Mouse (Mus musculus) cerebellum, adult 9-10 months (tissue): ENCODE data around the gene Tifa.
A peak's percentile ranks its signal among the peaks of the same experiment; 100 is the strongest.

Source experiments
- DNase-seq: peaks from one replicate; pipeline ENCODE4 v3.0.0; 2022

Gene Tifa

DNA sequence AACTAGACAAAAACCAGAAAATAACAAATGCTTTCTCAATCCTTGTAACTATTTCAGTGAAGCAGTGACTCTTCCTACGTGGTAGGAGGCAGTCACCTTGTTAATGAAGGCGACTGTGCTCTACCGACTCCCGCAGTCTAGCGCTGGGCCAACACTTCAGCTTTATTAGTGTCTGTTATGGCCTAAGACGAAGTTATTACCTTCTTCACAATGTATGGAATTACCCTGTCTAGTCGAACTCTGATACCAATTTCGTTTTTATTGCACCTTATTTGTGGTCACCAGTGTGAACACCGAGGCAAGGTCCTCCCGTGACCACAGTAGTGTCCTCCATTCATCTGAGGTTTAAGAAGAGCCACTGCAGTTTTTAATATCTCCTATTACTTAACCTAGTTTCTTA, 40.6 kb downstream of the Tifa start:
- no peak for DNase-seq

DNA sequence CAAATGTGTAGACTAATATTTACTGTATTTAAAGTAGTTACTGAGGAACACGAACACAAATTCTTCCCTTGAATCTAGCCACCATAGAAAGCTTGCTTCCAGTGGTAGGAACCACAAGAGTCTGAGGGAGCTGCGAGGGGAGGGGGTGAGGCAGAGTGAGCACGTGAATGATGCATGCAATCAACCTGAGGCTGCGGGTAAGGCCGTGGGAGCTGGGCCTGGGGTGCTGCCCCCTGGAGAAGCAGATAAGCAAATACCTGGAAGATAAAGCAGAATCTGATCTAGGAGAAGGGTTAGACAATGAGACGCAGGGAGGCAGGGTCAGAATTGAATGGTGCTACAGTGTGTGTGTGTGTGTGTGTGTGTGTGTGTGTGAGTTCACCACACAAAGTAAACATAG, 41.5 kb downstream of the Tifa start:
- no peak for DNase-seq

DNA sequence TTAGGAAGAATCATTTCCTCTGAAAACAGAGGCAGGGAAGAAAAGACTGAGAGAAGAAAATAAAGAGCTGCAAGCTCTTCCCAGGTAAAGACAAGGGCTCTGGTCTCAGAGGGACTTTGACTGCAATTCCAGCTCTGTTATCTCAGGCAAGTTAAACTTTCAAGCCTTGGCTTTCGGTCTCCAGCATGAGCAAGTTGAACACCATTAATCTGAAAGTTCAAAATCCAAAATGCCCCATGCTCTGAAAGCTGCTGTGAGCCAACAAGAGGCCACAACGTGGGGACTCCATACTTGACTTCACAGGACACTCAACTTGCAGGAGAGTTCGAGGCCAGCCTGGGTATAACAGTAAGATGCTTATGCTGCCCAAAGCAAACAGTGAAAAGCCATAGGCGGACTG, 44.4 kb downstream of the Tifa start:
- no peak for DNase-seq

DNA sequence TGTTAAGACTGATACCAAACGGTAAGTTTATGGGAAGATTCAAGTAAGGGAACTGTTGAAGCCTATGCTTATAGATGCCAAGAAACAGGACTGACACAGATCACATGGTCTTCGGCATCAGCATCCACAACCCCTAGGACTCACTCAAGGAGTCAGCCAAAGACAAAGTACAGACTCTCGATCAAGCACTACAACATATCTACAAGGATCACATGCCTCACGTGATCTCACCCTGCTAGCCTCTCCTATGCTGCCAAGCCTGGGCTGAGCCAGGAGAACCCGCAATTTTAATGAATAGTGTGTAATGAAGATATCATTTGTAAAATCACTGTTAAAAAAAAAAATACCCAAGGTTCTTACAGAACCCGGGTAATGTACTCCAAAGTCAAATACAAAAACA, 46.0 kb downstream of the Tifa start:
- DNase-seq, result no peak

DNA sequence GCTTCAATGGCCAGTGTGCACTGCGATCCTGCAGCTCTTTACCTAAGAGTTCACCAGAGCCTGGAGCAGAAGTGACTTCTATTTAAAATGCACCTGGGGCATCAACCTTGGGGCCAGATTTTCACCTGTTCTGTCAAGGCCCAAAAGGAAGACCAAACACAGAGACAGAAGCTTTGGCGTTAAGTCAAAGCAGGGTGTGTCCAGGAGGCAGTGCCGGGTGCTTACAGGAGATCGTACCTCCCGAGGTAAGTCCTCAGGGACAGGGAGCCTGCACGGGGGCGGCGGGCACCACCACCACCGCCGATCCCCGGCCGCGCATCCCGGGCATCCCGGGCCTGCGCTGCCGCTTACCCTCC, 47.2 kb downstream of the Tifa start:
- peak; percentile 50 for DNase-seq

DNA sequence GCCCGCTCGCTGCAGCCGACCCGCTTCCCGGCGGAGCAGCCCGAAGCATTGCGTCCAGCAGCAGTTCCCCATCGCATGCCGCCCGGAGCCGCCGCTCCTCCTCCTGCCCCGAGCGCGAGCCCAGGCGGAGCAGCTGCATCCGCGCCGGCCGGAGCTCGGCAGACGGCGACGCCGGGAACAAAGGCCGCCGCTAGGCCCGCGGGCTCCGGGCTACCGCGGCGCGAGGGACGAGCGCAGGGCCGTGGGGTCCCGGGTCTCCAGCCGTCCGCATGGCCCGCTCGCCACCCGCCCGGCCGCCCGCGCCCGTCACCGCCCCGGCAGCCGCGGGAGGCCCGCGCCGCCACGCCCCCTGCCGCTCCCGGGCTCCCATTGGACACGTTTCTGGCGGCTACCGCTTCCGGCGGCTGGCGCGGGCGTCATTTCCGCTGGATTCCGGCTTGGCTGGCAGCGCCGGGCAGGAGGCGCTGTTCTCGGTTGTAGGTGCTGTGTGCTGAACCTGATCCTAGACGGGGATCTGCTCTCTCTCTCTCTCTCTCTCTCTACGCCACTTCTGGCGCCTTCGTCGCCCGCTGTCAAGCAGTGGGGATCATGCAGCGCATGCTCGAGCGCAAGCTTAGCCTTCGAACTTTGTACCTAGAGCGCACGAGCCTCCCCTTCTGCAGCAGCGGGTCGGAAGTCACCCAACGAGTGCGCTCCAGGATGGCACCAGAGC, 47.7 kb downstream of the Tifa start, which contains the start of gene Ap1ar:
TSS of gene Ap1ar (minus strand) at position 370 of the 712 bp plus-strand sequence.
- DNase-seq, result peak; percentile 95

DNA sequence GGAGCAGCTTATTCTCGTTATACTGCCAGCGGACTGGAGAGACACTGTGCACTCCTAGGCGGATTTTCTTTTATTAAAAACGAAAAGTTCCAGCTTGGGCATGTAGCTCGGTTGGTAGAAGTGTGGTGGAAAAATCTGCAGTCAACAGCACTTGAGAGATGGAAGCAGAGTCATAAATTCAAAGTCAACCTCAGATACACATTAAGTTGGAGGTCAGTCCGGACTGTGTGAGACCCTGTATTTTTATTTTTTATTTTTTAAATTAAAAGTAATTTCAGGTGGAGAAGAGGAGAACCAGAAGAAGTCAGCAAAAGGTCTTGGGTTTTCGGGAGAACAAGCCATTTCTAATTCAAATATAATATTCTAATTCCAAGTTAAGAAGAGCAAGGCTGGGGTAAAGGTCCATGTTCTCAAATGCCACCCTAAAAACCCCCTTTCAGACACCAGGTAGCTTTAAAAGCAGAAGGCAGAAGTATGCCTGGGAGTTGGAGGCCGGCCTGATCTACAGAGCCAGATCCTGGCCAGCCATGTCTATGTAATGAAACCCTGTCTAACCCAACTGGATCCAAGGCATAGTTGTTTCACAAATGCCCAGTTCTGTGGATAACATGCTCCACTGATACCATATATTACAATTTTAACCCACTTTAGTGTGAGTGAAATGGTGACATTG, 48.5 kb downstream of the Tifa start:
- no peak for DNase-seq

DNA sequence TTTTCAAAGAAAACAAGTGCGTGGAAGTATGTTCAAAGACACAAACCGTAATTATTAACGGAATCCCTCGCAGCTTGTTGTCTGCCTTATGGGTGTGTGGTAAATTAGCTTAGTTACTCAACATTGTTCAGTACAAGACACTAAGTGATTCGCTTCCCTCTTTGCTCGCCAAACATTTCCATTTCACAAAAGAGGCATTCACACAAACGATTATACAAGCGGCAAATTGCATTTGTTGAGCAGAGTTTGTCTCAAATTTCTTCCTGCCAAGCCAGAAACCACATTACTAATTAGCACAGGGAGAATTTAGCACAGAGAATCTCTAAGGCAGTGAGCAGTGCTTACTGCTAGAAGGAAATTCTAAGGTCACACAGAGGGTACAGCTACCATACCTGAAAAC, 52.3 kb downstream of the Tifa start:
- DNase-seq, result no peak

DNA sequence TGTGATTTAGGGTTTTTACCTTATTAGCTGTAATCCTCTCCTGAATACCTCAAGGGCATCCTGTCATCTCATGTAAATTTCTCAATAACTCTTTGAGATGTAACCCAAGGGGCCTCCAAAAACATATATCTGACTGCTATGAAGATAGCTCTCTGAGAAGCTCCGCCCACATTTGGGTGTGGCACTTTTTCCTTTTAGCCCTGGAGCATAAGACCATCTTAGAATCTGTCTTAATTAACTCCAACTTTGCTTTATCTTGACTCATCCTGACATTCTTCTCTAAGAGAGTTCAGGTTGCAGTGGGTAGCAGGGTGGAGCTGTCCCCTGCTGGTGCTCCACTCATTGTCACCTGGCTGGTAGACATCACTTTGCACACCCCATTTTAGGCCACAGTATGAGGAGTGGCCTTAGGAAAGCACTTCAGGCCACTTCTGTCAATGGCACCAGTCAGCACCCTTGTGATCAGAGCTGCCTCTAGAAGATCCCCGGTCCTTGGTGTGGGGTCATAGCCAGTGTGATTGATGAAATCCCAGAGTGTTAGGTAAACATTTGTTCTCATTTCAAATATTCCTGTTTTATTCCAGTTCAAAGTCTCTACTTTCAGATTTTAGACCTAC, 53.8 kb downstream of the Tifa start:
- DNase-seq, result no peak

DNA sequence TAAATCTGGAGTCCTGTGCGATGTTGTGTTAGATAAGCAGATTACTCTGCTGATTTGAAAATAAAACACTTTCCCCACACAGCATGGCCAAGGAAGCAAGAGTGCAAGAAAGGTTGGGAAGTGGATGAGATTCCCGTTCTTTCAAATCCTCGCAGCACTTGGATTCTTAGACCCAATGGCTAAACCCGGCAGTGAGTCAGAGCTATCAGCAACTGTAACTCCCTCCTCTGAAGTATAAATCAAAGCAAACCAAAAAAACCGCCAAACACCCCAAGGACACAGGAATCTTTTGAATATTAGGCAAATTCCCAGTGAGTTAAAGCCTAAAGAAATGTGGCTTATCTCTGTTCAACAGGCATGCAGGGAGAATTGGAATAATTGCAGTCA, 54.3 kb downstream of the Tifa start:
- DNase-seq, result no peak

DNA sequence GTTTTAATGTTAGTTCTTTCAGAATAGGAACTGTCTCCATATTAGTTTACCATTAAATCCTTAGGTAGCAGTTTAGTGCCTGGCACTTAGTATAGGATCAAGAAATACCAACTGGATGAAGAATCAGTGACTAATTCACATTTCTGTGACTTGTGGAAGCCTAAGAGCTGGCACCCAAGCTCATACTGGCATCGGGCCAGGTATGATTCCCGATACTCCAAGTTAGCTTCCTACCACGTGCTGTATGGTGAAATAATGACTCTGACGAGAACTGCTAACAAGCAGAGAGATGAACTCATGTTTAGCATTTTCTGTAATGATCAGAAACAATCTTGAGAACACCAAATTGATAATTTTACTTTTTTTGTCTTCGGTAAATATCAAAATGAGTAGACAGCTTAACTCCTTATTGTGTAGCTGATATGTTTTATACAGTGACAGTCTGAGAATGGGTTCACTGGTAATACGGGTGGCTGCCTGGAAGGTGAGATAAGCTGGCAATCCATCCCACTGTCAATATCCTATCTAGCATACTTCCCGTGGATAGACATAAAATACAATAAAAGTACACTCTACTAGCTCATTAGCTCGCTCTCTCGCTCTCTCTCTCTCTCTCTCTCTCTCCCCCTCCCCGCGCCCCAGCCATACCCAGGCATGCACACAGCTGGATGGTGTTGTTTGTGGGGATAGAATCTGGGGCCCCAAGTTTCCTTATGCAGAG, 58.6 kb downstream of the Tifa start:
- no peak for DNase-seq

DNA sequence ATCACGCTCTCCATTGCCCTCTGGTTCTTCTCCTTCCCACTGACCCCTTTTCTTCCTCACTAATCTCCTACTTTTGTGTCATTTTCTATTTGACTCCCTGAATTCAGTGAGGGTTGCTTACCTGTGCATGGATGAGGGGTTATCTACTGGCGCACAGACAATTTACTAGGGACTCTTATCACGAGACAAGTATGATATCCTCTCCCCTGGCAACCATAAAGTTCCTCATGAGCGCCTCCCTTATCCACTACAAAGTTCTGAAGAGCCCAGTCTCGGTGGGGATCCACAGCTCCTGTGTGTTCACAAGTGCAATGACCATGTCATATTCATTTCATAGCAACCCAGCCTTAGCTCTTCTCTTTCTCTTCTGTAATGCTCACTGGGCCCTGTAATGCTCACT, 60.3 kb downstream of the Tifa start:
- no peak for DNase-seq

DNA sequence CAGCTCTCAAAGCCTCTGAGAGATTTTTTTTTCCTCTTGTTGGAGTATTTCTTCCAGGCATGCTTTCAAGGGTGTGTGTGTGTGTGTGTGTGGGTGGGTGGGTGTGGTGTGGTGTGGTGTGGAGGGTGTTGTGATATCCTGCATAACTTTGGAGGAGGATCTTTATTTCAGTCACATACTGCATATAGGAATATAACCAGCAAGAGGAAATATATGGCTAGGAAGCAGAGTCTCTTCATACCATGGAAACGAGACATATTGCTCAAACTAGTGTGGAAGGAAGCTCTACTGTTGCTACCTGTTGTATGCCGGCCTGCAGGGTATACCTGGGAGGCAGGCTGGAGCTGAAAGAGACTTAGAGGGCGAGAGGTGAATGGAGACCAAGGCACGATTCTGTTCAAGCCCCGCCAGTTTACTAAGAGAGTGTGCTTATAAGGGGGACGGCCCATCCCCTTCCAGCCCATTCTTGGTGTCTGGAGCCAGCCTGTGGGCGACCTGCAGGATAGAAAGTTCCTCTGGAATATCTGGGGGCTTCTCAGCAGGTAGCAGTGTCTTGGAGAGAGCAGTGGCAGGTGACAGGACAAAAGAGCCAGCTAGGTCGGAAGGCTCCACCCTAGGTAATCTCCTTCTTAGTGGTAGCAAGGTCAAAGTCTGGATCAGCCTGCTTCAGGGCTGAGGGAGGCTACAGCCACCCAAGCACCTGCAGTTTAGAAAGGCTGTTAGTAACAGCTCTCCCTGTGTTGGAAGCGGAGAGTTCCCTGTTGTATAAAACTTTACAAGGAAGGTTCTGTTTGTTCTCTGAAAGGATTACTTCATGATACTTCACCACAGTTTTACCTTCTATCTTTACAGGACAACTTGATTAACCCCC, 61.4 kb downstream of the Tifa start:
- no peak for DNase-seq

DNA sequence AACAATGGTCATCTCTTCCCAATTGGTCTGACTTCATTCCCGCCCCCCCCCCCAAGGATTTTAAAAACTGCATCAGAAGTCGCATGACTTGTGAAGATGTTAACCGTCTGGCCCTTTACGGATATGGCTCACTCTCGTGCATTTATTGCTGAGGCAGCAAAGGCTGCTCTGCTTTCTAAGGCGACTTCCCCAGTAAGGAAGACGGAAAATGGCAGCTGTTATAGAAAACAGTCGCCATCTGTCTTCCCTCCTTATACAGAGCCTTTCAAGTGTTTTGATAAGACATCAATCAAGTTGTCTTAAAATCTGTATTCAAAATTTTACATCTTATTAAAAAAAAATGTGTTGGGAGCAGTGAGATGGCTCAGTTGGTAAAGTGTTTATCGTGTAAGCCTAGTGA, 63.1 kb downstream of the Tifa start:
- DNase-seq, result no peak

DNA sequence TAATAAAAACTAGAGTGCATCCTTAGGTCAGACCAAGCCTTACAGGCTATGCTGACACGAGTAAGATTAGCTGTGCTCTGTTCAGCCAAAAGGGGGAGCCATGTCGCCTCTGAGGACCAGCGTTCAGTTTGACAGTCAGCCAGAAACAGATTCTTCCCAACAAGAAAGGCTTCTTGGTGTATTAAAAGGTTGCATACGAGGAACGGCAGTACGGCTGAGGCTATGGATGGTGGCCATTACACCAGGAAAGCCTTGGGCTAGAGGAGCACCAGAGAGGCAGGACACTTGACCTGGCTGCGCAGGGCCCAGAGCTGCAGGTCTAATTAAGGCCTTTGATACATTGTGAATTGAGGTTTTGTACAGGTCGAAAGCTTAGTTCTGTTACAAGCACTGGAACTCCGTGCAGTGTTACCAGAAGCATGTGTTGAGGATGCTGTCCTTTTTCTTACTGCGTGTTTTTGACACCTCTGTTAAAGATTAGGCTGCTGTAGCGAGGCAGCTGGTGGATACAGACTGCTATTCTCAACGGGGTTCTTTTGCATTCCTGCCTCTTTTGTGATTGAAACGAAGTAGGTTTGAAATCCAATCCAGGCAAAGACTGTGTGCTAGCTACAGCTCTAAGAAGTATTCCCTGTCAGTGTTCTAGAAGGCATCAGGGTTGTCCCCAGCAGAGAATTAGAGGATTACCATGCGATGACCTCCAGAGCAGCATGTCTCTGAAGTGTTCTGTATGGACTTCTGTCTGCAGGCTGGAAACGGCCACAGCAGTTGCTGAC, 64.0 kb downstream of the Tifa start:
- peak; percentile 72 for DNase-seq

DNA sequence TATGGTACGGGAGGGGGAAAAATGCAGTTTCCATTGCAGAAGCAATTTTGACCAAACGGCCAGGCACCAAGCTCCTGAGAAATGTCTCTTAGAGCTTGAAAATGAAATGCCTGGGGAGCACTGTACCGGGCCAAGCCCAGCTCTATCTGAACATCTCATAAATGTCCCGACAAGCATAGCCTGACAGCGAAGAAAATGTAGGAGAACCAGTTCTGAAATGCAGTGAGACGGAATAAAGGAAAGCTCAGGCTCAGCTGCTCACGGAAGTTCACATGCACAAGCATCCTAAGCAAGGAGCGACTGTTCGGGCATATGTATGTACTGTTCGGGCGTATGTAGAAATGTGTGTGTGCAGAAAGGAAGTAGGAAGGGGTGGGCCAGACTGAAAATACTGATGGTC, 71.7 kb downstream of the Tifa start:
- DNase-seq, result no peak

DNA sequence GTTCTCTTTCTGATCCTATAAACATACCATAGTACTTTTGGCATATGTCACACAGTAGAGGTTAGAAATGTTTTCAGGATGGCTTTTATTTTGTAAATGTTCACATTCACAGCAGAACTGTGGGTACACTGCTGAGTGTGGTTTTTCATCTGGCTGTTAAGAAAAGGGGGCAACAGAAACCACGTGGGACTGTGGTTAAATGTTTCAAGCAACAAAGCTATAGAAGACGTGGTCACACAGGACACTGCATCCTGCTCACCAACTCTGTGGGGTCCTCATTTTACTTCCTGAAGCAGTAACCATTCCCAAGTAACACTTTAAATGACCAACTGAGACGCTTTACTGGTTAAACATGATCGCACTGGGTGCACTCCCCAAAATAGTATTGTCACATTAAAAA, 72.9 kb downstream of the Tifa start:
- DNase-seq, result no peak

DNA sequence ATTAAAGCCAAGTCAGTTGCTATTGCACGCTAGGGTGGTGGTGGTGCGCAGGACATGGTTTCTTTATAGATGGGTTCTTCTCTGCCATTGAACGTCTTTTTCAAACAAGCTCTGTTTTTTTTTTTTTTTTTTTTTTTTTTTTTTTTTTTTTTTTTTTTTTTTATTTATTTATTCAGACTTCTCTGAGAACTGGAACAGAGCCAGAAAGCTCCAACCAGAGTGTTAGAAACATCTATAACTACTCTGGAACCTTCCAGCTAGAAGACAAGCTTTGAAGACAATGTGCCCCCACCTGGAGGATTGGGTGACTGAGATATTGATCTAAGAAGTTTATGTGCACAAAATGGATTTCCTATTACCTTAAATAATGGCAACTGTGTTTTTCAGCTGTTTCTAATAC, 74.0 kb downstream of the Tifa start:
- DNase-seq, result no peak

DNA sequence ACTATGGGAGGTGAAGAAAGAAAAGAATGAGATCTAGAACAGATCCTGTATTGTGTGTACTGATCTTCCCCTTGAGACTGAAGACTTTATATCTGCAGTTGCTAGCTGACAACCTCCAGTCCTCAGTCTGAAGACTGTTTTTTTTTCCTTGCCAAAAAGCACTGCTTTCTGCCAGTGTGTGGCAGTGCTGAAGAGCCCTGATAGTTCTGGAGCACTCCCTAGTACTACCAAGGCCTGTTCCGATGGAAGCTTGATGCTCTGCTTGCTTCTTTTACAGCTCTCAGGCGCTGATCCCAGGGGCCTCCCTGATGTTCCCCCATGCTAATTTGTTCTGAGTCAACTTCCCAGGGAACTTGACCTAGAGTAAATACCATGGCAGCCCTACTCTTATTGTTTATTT, 74.6 kb downstream of the Tifa start:
- DNase-seq, result no peak

DNA sequence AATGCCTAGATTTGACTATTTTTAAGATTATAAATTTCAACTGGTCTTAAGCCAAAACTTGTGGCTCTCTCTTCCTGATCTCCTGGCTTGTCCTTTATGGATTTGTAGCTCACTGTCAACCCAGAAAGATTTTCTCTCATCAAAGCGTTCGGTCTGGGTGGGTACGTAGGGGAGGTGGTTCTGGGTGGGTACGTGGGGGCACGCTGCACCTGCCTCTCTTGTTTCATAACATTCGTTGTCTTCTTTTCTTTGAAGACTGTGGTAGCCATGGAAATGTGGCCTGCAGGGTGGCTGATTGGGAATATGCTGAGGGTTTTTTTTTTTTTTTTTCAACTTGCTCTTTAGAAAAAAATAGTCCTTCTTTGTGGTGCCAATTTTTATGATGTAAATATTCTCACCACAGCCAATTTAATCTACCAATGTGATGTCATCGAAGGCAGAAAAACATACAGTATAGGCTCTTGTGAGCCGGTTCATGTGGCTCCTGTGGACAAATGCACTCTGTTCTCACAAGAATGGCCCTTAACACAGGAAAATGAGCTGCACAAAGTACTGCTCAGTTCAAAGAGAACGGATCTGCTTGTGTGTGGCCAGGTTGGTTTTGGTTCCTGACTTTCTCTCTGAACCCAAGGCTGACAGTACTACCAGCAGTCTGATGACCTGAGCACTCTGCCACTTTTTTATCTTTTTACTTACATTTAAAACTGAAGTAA, 78.6 kb downstream of the Tifa start:
- DNase-seq, result no peak

DNA sequence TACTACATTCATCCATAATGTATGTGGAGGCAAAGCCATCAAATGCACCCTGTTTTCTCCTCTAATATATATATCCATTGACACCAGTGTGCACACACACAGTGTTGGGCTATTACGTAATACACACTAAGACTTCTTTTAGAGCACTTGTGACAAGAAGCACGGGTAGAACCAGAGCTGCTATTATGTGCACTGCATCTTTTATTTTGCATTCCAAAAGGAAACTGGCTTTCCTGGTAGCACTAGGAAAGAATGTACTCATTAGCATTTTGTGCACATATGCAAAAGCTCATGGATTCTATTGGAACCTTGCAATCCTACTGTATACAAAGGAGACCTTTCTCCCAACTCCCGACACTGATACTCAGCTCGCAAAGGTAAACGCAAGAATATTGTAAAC, 79.3 kb downstream of the Tifa start:
- DNase-seq, result no peak
